Mouse (Mus musculus) cerebellum, postnatal 14 days (tissue): ENCODE data around the gene Rhot1.
"Not testable (repeated sequence)": the region's sequence is repeated elsewhere in the genome, so short reads cannot be mapped to it uniquely, and the experiment has no call there.

Source experiments
- DNase-seq, 2 experiments: peaks; one replicate each; pipeline ENCODE4 v3.0.0; 2021; ENCODE audit warnings: mixed read lengths in 2 of 2

Rhot1 gene

DNA sequence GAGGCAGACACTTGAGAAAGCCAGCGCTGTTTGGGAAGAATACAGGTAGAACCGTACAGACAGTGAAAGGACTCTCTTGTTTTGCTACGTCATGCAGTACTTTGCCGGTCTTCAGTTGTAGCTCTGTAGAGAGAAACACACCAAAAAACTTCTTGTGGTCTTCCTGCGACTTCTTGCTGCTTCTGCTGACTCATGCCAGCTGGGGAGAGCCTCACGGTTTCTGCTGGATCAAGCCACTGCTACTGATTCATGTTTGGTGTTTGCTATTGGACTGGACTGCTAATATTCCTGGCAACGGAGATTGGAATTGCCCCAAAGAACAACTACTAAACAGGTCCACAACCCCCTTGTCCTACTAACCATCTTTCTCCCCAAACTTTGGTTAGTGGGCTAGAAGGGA is 12.5 kb upstream of the Rhot1 start:
- DNase-seq = no peak

DNA sequence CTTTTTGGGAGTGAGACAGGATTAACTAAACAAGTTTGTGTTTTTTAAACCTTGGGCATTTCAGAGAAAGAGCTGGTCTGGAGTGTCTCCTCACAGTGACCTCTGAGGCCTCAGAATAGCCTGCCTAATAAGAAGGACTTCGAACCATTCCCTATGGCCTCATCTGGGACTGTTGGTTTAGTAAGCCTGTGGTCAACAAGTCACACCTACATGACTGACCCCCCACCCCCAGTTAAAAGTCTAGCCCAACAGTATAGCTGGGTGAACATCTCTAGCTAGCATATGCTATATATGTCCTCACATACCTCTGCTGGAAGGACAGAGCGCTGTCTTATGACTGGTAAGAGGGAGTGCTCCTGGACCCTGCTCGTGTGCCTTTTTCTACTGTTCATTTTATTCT is 9.5 kb upstream of the Rhot1 start:
- DNase-seq = no peak

DNA sequence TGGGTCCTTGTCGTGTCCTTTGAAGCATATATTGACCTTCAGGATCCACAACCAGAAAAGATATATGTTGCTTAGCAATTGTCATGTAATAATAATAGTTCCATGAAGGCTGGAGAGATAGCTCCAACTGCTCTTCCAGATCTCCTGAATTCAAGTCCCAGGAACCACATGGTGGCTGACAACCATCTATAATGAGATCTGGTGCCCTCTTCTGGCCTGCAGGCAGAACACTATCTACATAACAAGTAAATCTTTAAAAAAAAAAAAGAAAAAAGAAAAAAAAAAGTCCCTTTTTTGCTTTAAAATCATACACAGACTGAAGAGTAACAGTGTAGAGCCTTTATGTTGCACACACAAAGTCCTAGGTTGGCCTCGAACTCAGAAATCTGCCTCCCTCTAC is 9.0 kb upstream of the Rhot1 start:
- no peak for DNase-seq

DNA sequence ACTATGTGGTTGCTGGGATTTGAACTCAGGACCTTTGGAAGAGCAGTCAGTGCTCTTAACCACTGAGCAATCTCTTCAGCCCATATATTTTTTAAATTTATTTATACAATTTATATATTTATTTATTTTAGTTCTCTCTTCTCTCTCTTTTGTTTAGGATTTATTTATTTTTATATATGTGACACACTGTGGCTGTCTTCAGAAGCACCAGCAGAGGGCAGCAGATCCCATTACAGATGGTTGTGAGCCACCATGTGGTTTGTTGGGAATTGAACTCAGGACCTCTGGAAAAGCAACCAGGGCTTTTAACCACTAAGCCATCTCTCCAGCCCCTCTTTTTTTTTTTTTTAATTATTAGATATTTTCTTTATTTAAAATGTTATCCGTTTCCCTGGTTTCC is 8.5 kb upstream of the Rhot1 start:
- DNase-seq = peak; percentile 24 to 41

DNA sequence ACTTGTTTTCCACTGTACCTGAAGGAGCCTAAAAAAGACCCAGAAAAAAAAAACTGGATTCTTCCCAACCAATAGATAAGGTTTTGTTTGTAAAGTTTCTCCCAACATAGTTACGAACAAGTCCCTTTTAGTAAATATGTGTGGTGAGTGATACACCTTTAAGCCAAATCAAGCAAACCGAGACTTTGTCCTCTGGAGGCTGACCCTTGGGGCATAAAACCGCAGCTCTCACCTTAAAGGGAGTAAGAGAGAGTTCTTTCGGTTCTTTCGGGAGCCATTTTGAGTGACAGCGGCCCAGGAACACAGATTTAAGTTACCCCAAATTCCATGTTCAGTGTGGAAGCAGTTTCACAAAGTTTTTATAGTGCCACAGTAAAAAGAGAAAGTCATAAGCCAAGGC is 6.5 kb upstream of the Rhot1 start:
- DNase-seq = no peak

DNA sequence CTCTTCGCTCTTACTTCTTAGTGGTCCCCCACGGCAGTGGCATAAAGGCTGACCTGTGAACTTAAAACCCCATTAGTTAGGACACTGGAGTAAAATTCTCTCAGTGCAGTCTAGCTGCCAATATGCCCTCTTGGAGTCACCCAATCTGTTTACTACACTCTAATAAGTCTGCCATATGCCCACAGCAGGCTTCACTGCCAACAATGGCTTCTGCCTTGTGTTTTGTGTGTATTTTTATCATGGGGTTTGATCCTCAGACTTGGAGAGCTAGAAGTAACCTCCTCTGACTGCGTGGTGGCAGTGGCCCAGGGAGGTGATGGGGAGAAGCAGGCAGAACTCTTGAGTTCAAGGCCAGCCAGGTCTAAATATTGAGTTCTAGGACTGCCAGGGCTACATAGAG is 4.8 kb upstream of the Rhot1 start:
- DNase-seq = peak; percentile 14 to 26

DNA sequence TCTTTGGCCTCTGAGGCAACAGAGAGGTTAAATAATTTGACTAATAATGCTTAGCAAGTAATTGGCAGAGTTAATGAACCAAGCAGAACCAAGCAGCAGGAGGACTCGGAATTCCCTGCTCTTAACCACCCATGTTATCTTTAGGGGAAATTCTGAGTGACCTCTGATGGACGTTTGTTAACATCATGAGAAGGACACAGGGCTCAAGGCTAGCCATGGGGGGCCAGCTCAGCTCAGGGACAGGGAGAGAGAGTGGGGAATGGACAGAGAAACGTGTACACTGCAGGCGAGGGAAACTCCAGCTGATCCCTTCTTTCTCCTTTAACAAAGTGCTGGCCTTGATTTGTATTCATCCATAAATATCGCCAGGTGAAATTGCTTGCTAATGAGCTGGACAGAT is 3.9 kb upstream of the Rhot1 start:
- no peak for DNase-seq

DNA sequence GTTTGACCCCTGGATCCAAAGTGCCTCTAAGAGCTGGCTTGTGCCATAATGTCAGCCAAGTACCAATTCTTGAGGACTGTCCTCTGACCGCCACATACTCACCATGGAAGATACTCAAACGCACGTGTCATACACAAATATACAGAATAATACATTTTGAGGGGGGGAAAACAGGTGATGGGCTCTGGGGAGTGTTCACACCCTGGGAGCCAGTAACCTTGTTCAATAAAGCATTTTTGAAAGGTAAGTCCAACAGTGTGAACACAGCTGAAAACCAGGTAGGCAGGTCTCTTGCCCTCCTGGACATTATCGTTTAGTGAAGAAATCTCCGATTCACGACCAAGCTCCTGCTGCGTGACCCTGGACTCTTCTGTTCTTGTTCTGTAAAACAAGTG is 357 bp upstream of the Rhot1 start:
- DNase-seq = peak in 1 of 2 experiments; percentile 9

DNA sequence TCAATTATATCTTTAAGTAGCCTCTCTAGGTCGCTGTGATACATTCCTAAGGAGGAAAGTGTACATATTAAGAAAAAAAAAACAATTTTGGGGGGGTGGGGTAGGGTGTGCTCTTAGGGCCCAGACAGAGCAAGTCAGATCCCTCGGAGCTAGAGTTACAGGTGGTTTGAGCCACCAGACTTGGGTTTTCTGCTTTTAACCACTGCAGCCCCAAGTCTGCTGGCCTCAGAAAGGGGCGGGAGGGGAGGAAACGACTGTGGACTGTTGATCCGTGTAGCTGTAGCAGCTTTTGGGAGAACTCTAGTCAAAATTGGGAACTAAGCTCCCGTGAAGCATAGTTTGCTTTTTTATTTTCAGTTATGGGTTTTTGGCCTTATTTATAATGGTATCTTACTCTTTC is 1.5 kb downstream of the Rhot1 start:
- no peak for DNase-seq

DNA sequence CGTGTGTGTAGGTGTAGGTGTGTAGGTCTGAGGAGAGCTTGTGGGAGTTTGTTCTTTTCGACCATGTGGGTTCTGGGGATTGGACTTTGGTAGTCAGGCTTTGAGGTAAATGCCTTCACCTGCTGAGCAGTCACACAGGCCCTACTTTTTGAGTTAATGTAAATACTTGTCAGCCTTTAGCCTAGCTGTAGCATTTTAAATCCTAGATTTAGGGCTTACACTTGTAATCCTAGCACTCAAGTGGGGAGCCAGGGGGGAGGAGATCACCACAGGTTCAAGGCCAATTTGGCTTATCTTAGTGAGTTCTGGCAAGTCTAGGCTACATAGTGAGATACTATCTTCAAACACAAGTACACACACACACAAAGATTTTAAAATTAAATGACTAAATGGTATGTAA is 3.5 kb downstream of the Rhot1 start:
- no peak for DNase-seq

DNA sequence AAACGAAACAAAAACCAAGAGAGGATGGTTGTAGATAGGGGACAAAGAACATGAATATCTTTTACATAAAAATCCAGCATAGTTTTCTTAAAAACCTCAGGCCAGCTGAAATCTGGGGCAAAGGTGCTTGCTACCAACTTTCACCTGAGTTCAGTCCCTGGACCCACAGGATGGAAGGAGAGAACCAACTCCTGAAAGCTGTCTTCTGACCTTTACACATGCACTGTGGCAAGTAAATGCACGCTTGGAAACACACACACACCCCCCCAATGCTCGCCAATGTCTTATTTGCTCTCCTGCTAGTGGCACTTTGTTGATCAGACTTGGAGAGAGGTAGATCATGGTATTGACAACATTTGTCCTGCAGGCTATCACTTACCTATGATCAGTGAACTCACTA is 6.5 kb downstream of the Rhot1 start:
- no peak for DNase-seq

DNA sequence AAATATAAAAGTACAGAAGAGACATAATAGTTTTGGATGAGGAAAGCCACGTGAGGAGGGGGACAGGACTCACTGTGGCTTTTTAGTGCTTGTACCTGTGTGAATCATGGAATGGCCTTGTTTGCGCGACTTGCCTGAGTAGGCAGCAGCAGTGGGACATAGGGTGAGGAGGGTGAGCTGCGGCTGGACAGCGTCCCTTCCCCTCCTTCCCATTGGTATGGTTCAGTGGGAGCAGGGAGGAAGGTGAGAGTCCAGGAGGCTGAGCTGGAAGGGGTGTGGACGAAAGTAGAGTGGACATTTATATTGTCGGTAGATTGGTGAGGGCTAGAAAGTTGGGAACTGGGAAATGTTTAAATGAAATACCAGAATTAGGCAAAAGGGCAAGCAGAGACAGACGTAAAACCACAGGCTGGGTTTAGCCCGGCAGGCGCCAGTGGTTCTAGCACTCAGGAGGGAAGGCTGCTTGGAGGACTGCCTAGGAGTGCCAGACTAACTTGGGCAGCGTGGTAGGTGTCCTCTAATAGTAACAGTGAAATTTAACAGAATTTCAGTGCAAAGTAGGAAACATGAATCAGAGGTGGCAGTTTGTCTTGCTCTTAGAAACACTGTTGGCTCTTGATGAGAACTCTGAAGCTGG is 10.0 kb downstream of the Rhot1 start:
- no peak for DNase-seq

DNA sequence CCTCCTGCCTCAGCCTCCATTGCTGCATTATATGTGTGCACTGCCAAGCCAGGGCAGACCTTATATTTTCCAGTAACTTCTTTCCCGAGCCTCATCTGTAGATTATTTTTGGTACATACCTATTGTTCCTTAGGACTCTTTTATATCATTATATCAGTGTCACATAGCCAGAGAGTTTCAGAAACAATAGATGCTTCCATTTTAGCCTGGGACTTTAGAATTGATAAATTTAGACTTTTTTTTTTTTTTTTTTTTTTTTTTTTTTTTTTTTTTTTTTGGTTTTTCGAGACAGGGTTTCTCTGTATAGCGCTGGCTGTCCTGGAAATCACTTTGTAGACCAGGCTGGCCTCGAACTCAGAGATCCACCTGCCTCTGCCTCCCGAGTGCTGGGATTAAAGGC is 21.2 kb downstream of the Rhot1 start:
- DNase-seq = not testable (repeated sequence)

DNA sequence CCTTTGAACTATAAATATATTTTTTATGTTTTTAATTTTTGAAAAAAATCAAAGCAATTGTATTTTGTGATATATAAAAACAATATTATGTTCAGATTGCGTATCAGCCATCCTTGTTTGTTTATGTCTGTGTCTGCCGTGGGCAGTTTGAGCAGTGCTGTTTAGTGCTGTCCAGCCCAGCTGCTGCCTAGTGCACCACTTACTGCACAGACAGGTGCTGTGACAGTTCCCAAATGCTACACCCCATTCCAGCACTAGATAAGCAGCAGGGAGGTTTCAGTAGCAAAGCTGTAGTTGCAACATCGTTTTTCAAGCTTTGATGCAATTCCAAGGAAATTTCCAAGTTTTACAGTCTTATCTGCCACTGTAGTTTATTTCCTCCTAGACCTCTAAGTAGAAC is 28.5 kb downstream of the Rhot1 start:
- DNase-seq = no peak

DNA sequence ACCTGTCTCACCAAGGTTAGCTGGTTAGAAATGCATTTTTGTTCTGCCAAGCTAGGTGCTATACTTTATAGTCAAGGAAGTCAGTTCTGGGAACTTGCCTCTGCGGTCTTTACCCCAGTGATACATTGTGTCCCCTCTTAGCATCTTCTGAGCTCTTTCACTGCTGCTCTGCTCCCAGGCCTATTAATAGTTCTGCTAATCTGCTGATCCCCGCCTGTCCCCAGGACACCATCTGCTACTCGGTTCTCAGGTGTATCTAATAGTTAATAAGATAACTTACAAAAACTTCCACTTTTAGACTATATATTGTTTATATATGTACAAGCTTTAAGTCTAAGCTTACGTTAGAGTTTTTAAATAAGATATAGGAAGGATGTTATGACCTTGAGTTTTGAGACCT is 29.5 kb downstream of the Rhot1 start:
- DNase-seq = no peak

DNA sequence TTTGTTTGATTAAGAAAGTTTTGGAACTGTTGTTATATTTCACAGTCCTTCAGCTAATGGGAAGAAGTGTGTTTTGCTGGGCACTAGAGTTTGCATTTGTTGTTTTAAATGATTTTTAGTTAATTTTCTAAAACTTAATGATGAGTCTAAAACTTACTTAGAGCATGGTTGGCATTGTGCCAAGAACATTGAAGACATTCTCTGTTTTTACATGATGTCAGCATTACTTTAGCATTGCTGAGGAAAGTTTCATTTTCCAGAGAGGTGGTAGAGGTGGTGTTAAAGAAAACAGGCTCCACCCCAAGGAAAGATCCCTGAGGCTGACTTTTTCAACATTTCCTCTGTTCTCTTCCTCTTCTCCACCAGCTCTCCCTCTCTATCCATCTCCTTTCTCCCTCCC is 38.2 kb downstream of the Rhot1 start:
- DNase-seq = no peak

DNA sequence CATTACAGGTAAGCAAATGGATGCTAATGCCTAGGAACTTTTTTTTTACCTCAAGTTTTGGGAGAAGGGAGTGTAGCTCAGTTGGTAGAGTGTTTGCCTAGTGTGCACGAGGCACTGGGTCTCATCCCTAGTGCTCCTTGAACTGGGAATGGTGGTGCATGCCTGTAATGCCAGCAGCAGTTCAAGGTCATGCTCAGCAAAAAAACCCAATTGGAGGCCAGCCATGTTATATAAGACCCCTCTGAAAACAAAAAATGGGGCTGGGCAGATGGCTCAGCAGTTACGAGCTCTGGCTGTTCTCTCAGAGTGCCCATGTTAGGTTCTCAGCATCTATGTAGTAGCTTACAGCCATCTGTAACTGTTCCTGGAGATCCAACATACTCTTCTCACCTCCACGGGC is 39.7 kb downstream of the Rhot1 start:
- no peak for DNase-seq

DNA sequence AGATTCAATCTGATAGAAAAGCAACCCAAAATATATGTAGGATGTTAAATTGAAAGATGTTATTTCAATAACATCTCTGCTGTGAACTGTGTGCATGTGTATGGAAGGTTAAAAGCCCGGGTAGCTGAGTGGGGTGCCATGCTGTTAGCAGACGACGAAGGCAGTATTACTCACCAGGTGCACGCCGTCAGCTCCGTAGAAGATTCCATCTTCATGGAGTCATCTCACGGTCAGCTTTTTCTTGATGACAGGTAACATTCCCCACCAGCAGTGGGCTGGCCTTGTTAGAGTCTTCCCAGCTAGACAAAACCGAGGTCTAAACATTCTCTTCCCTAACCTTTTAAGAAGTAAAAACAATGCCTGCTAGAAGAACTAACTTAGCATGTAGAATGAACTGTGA is 55.3 kb downstream of the Rhot1 start:
- no peak for DNase-seq

DNA sequence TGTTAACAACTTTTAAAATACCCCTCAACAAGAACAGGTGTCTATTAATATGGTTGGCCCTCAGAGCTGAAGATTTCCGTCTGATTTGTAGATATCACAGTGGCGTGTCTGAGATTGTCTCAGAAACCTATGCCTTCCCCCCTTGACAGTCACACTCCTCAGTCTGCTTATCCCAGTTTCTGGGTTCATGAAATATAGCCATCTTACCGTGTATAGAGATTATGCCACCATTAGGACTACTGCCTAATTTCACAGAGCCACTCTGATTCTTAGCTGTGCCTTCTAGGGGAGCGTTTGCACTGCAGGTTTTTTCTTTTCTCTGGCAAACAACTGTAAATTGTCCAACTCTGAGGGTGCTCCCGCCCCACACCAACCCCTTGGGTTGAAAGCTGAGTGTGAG is 62.3 kb downstream of the Rhot1 start:
- no peak for DNase-seq

DNA sequence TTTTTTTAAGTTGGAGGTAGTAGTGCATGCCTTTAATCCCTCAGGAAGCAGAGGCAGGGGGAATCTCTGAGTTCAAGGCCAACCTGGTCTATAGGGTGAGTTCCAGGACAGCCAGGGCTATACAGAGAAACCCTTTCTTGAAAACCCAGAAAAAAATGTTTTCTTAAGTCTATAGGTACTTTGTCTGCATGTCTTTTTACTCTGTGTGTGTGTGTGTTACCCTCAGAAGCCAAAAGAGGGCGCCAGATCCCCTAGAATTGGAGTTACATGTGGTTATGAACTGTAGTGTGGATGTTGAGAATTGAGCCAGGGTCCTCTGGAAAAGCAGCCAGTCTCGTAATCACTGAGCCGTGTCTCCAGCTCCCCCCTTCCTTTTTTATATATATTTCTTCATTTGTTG is 66.2 kb downstream of the Rhot1 start:
- no peak for DNase-seq

DNA sequence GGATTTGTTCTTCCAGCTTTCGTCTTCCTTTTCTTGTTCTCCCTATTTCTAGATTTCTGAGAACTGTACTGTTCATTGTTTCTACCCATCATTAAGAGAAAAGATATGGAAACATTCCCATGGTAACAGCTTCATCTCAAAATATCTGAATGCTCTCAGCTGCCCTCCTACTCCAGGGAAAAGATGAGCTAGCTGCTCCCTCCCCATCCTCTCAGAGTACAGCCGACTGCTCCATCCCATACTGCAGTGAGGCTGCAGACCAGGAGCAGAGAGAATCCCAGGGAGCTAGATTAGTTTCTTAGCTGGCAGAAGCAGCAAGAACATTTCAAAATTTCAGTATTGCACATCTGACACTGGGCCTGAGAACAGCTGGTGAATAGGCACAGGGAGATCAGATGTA is 69.2 kb downstream of the Rhot1 start:
- no peak for DNase-seq

DNA sequence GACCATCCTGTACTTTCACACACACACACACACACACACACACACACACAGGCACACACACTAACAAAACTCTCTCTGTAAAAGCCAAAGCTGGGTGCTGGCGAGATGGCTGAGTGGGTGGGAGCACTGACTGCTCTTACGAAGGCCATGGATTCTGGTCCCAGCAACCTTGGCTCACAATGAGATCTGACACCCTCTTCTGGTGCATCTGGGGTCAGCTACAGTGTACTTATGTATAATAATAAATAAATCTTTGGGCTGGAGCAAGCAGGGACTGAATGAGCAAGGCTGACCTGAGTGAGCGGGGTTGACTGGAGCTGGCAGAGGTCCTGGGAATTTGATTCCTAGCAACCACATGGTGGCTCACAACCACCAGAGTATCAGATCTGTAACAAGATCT is 75.0 kb downstream of the Rhot1 start:
- DNase-seq = no peak

DNA sequence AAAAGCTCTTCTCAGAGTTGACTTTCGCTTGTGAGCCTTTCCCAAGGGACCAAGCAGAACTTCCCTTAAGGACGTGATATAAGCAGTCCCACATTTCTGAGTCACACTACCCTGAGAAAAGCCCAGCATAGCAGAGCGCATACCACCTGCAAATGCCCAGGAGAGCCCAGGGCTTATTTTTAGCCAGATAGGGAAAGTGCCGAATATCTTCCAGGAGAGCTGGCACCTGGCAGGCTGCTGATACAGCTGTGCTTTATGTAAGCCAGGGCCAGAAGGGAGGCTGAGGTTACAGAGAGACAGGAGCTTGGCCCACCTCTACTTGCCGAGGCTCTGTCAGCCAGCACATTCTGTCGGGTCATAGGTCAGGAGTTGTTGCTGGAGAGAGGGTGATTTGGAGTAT is 75.8 kb downstream of the Rhot1 start:
- no peak for DNase-seq

DNA sequence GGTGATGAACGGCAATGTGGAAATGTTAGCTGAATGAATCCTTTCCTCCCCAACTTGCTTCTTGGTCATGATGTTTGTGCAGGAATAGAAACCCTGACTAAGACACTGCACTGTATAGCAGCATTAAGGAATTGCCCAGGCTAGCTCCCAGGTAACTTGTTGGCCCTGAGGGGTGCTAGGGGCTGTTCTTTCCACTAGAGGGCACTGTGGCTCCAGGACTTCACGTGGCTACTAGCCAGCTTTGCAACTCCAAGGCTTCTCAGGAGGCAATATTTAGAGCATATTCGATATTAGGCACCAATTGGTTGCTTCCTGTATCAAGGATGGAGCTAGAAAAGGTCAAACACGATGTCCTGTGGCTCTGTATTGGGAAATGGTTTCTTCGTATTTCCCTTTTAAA is 78.3 kb downstream of the Rhot1 start:
- peak; percentile 85 to 87 for DNase-seq

DNA sequence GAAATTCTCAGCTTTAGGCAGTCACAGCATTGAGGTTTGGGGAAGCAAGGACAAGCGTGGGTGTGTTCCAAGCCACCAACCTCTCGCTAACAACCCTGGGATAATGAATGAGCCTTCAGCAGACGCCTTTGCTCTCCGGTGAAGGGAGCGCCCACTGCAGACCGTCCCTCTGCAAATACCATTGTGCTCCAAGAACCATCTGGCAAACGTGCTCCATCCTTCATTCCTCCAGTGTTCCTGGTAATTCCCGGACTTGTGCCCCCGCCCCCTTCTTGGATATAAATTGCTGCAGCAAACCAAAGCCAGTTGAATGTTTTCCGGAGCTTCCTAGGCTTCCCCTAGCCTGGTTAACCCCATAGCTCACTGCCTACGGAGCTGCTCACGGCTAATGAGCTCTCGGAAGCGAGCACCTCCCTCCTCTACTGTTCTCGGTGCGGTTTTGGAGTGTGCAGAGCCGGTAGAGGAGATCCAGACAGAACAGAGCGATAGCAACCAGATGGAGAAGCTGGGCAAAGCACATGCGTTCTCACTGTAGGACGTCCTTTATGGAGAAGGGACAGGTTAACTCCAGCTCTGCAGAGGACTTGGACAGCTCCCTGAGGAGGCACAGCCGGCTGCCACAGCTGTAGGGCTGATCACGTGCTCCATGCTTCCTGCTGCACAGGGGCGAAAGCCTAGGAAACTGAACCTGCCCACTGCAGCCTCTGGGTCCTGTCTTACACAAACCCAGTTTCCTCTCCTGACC is 81.1 kb downstream of the Rhot1 start:
- DNase-seq = peak; percentile 34 to 35
